Mouse (Mus musculus): ENCODE data around the gene 1700001C19Rik. TPM values are rescaled to one million over a fixed set of nuclear protein-coding genes. Genes with fewer than 3 reads are reported as not detected.

The 1700001C19Rik gene
- total and polyA plus RNA-seq, 3 experiments = not detected

DNA sequence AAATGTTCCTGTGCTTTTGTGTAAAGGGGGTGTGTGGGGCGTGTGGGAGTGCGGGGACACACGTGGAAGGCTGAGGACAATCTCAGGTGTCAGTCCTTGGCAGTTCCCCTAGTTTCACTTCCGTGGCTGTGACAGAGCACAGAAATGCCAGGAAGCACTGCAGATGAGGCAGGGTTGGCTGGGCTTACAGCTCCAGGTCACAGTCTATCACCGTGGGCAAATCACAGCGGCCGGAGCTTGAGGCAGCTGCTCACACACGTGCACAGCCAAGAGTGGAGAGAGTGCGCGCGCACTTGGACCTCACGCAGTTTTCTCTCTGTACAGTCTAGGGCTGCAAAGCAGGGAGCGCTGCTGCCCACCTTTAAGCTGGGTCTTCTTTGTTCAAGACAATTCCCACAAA is 21.1 kb upstream of the 1700001C19Rik start:
- Histone ChIP-seq H3K27me3 (ENCODE audit: insufficient read depth, low read length) (peaks cover 38% of the 10 kb centered on the region), H3K4me3 (ENCODE audit: low read depth, low read length) (no peak overlapping the region), H3K9me3 (replicated peaks) (no peaks in the 10 kb centered on the region), H3K36me3 (replicated peaks) (no peaks in the 10 kb centered on the region), H3K4me1 (ENCODE audit: insufficient read depth, low read depth, low read length) (peaks cover 20% of the 10 kb centered on the region)
- TF ChIP-seq GATA2 (IDR thresholded peaks at IDR 0.05; ENCODE audit: borderline replicate concordance, low read depth, low read length) = no peak
- ATAC-seq (ENCODE audit: extremely low read depth, insufficient number of reproducible peaks, low FRiP score, poor library complexity, severe bottlenecking) (no peak), DNase-seq (ENCODE audit: low spot score) (no peak)

DNA sequence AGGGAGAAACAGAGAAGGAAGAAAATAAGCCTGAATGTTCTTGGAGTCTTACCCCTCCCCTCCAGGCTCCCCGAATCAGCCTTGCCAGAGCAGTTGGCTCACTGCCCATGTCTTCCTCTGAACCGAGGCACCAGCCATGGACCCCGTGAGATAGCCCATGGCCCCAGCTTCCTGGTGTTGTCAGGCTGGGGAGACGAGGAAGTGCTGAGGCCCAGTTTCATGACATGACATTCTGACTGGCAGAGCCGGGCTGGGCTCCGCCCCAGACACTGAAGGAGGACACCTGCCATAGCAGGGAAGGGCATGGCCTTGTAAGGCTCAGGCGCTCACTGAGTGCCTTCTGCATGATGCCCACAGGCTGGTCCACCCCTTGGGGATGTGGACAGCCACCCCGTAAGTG is 17.5 kb upstream of the 1700001C19Rik start:
- no peaks in the 10 kb centered on the region for H3K36me3 ChIP-seq (replicated peaks)
- peaks cover 27% of the 10 kb centered on the region for H3K4me1 ChIP-seq (ENCODE audit: insufficient read depth, low read depth, low read length)
- DNase-seq (ENCODE audit: low spot score) = peak; percentile 87
- peak; percentile 85; the same call in 1 of the 2 replicates for ATAC-seq (ENCODE audit: extremely low read depth, insufficient number of reproducible peaks, low FRiP score, poor library complexity, severe bottlenecking)
- H3K9me3 ChIP-seq (replicated peaks) = no peaks in the 10 kb centered on the region
- peak overlapping the region; percentile 59 for H3K4me3 ChIP-seq (ENCODE audit: low read depth, low read length)
- TF ChIP-seq GATA2 (IDR thresholded peaks at IDR 0.05; ENCODE audit: borderline replicate concordance, low read depth, low read length) (no peak), POLR2AphosphoS5 (IDR thresholded peaks at IDR 0.05; ENCODE audit: insufficient replicate concordance, low read depth, low read length) (no peak), CTCF (IDR thresholded peaks at IDR 0.05; ENCODE audit: low read depth, low read length) (no peak), GATA1 (IDR thresholded peaks at IDR 0.05; ENCODE audit: borderline replicate concordance, low read length) (no peak), TAL1 (conservative IDR thresholded peaks at IDR 0.05; ENCODE audit: low read depth, low read length) (no peak)
- peaks cover 32% of the 10 kb centered on the region for H3K27me3 ChIP-seq (ENCODE audit: insufficient read depth, low read length)

DNA sequence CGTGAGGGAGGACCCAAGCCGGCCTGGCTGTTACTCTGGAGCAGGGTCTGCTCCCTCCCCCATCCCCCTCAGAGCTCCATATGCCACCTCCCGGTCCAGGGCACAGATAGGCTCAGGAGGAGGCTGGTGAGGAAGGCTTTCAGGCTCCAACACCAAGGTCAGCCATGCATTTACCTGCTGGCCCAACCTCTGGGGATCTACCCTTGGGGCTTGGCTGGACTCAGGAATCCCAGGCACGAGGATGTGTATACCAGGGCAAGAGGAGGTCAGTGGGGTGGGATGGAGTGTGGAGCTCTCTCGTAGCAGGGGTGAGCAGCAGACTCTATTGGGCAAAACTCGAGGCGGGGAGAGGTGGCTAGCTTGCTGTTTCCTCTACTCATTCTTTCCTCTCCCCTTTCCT is 15.7 kb upstream of the 1700001C19Rik start:
- Histone ChIP-seq H3K27me3 (ENCODE audit: insufficient read depth, low read length) (peaks cover 32% of the 10 kb centered on the region), H3K9me3 (replicated peaks) (no peaks in the 10 kb centered on the region), H3K36me3 (replicated peaks) (no peaks in the 10 kb centered on the region), H3K4me3 (ENCODE audit: low read depth, low read length) (no peak overlapping the region), H3K4me1 (ENCODE audit: insufficient read depth, low read depth, low read length) (peaks cover 31% of the 10 kb centered on the region)
- TF ChIP-seq GATA2 (IDR thresholded peaks at IDR 0.05; ENCODE audit: borderline replicate concordance, low read depth, low read length) (no peak), TAL1 (conservative IDR thresholded peaks at IDR 0.05; ENCODE audit: low read depth, low read length) (no peak), GATA1 (IDR thresholded peaks at IDR 0.05; ENCODE audit: borderline replicate concordance, low read length) (no peak), POLR2AphosphoS5 (IDR thresholded peaks at IDR 0.05; ENCODE audit: insufficient replicate concordance, low read depth, low read length) (no peak), CTCF (IDR thresholded peaks at IDR 0.05; ENCODE audit: low read depth, low read length) (no peak)
- ATAC-seq (ENCODE audit: extremely low read depth, insufficient number of reproducible peaks, low FRiP score, poor library complexity, severe bottlenecking) (no peak), DNase-seq (ENCODE audit: low spot score) (no peak)

DNA sequence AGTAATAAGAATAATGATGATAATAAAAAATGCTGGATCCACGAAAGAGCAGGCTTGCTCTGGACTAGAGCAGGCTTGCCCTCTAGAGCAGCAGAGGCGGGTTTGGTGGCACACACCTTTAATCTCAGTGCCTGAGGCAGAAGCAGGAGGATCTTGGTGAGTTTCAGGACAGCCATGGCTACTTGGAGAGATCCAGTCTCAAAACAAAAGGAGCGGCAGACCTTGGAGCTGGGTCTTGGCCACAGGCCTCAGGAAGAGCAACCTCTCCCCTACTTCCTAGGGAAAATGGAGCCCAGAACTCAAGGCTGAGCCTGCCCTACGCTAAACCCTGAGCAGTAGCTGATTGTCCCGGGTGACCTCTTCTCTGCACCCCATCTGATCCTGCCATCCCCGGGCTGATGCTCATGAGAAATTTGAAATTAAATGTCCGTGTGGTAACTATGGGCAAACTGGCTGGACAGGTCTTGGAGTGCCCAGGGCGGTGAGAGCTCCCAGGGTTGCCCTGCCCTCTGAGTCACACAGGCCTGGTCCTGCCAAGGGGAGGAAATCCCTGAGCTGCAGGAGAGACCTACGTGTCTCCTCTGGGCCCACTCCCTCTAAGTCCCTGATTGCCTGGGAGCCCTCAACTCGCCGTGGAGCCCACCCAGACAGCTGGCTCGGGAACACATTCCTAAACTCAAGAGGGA is 13.8 kb upstream of the 1700001C19Rik start:
- Histone ChIP-seq H3K27me3 (ENCODE audit: insufficient read depth, low read length) (peaks cover 40% of the 10 kb centered on the region), H3K9me3 (replicated peaks) (no peaks in the 10 kb centered on the region), H3K4me3 (ENCODE audit: low read depth, low read length) (no peak overlapping the region), H3K4me1 (ENCODE audit: insufficient read depth, low read depth, low read length) (peaks cover 26% of the 10 kb centered on the region), H3K36me3 (replicated peaks) (no peaks in the 10 kb centered on the region)
- ATAC-seq (ENCODE audit: extremely low read depth, insufficient number of reproducible peaks, low FRiP score, poor library complexity, severe bottlenecking) (no peak), DNase-seq (ENCODE audit: low spot score) (no peak)
- no peak for TF ChIP-seq GATA2 (IDR thresholded peaks at IDR 0.05; ENCODE audit: borderline replicate concordance, low read depth, low read length)
- no peak for TF ChIP-seq POLR2AphosphoS5 (IDR thresholded peaks at IDR 0.05; ENCODE audit: insufficient replicate concordance, low read depth, low read length)
- no peak for TF ChIP-seq CTCF (IDR thresholded peaks at IDR 0.05; ENCODE audit: low read depth, low read length)
- no peak for TF ChIP-seq TAL1 (conservative IDR thresholded peaks at IDR 0.05; ENCODE audit: low read depth, low read length)
- no peak for TF ChIP-seq GATA1 (IDR thresholded peaks at IDR 0.05; ENCODE audit: borderline replicate concordance, low read length)

DNA sequence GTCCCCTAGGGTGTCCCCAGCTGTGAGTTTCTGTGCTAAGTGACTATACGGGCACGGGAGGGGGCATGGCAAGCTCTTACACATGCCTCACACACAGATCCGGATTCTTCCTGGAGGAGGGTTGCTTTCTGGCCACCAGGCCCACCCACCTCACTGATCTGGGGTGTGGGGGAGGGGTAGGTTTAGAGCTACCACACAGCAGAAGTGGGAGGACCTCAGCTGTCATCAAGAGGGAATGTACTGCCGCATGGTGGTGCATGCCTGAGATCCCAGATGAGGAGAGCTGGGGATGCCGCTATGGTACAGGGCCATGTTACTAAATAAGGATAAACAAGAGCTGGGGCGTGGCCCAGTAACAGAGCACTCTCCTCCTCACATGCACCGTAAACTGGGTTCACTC is 13.1 kb upstream of the 1700001C19Rik start:
- no peak for TF ChIP-seq CTCF (IDR thresholded peaks at IDR 0.05; ENCODE audit: low read depth, low read length)
- no peak for TF ChIP-seq POLR2AphosphoS5 (IDR thresholded peaks at IDR 0.05; ENCODE audit: insufficient replicate concordance, low read depth, low read length)
- TF ChIP-seq GATA2 (IDR thresholded peaks at IDR 0.05; ENCODE audit: borderline replicate concordance, low read depth, low read length) = no peak
- no peak for TF ChIP-seq GATA1 (IDR thresholded peaks at IDR 0.05; ENCODE audit: borderline replicate concordance, low read length)
- TF ChIP-seq TAL1 (conservative IDR thresholded peaks at IDR 0.05; ENCODE audit: low read depth, low read length) = no peak
- no peak for ATAC-seq (ENCODE audit: extremely low read depth, insufficient number of reproducible peaks, low FRiP score, poor library complexity, severe bottlenecking)
- no peak for DNase-seq (ENCODE audit: low spot score)
- Histone ChIP-seq H3K27me3 (ENCODE audit: insufficient read depth, low read length) (peaks cover 44% of the 10 kb centered on the region), H3K36me3 (replicated peaks) (no peaks in the 10 kb centered on the region), H3K9me3 (replicated peaks) (no peaks in the 10 kb centered on the region), H3K4me1 (ENCODE audit: insufficient read depth, low read depth, low read length) (peaks cover 24% of the 10 kb centered on the region), H3K4me3 (ENCODE audit: low read depth, low read length) (no peak overlapping the region)

DNA sequence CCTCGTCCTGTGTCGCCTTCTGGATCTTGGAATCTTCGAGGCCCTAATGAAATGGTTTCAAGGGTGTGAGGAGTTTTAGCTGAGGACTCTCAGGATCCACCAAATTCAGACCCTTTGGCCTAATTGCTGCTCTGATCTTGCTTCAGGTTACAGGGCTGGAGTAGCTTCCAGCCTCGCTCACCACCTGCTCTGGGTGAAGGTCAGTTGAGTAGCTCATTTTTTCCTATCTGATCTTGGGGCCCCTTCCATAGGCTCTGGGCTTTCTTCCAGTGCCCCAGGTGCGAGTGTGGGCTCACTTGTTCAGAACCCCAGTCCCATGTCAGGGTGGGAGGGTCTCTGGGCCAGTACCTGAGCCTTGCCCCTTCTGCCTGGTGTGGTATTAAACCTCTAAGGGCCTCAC is 12.3 kb upstream of the 1700001C19Rik start:
- Histone ChIP-seq H3K4me1 (ENCODE audit: insufficient read depth, low read depth, low read length) (peaks cover 17% of the 10 kb centered on the region), H3K9me3 (replicated peaks) (no peaks in the 10 kb centered on the region), H3K4me3 (ENCODE audit: low read depth, low read length) (no peak overlapping the region), H3K27me3 (ENCODE audit: insufficient read depth, low read length) (peaks cover 44% of the 10 kb centered on the region), H3K36me3 (replicated peaks) (no peaks in the 10 kb centered on the region)
- no peak for TF ChIP-seq POLR2AphosphoS5 (IDR thresholded peaks at IDR 0.05; ENCODE audit: insufficient replicate concordance, low read depth, low read length)
- TF ChIP-seq CTCF (IDR thresholded peaks at IDR 0.05; ENCODE audit: low read depth, low read length) = no peak
- TF ChIP-seq TAL1 (conservative IDR thresholded peaks at IDR 0.05; ENCODE audit: low read depth, low read length) = no peak
- TF ChIP-seq GATA2 (IDR thresholded peaks at IDR 0.05; ENCODE audit: borderline replicate concordance, low read depth, low read length) = no peak
- no peak for TF ChIP-seq GATA1 (IDR thresholded peaks at IDR 0.05; ENCODE audit: borderline replicate concordance, low read length)
- DNase-seq (ENCODE audit: low spot score) (no peak), ATAC-seq (ENCODE audit: extremely low read depth, insufficient number of reproducible peaks, low FRiP score, poor library complexity, severe bottlenecking) (no peak)

Measured in G1E (cell line).